ENCODE assay signal across 8 mouse cellular contexts in genomic region chr14:20708239-20708638, GRCm38 (mm10). TPM values are rescaled to one million over a fixed set of nuclear protein-coding genes. Genes with fewer than 3 reads are reported as not detected.
DNase-seq lines count a peak whose midpoint lies in the region; ATAC-seq and TF ChIP-seq lines count a peak whose summit lies in the region.

No protein-coding gene starts in this region.

- no peaks in the 10 kb centered on the region for H3K27me3 ChIP-seq in heart, embryonic 16.5 days (ENCODE audit: control insufficient read depth, insufficient read depth, low read length)
- H3K27me3 ChIP-seq in forebrain, postnatal 0 days (ENCODE audit: insufficient read depth, low read length) = no peaks in the 10 kb centered on the region
- no peaks in the 10 kb centered on the region for H3K27me3 ChIP-seq in midbrain, embryonic 10.5 days (ENCODE audit: low read depth, poor library complexity, severe bottlenecking)

- H3K4me2 ChIP-seq in heart, embryonic 16.5 days (ENCODE audit: low read depth, low read length) = peak overlapping the region; percentile 80
- H3K4me2 ChIP-seq in forebrain, postnatal 0 days (ENCODE audit: low read depth) = peak overlapping the region; percentile 68

- H3K9me3 ChIP-seq in heart, embryonic 16.5 days (replicated peaks; ENCODE audit: control insufficient read depth, low read length) = no peaks in the 10 kb centered on the region
- no peaks in the 10 kb centered on the region for H3K9me3 ChIP-seq in ES-E14 (ENCODE audit: control insufficient read depth, insufficient read depth, low read depth, low read length)
- no peaks in the 10 kb centered on the region for H3K9me3 ChIP-seq in forebrain, postnatal 0 days (ENCODE audit: low read length)
- H3K9me3 ChIP-seq in midbrain, embryonic 10.5 days (replicated peaks) = no peaks in the 10 kb centered on the region

- H3K36me3 ChIP-seq in heart, embryonic 16.5 days (ENCODE audit: control insufficient read depth, insufficient read depth) = peaks cover 29% of the 10 kb centered on the region
- peaks cover 2% of the 10 kb centered on the region; the same call in 1 of the 2 replicates for H3K36me3 ChIP-seq in ES-E14 (ENCODE audit: control insufficient read depth, insufficient read depth, low read length, poor library complexity, severe bottlenecking)
- peaks cover 31% of the 10 kb centered on the region for H3K36me3 ChIP-seq in forebrain, postnatal 0 days (ENCODE audit: insufficient read depth)
- peaks cover 55% of the 10 kb centered on the region for H3K36me3 ChIP-seq in midbrain, embryonic 10.5 days

- no peak for ATAC-seq in heart, embryonic 16.5 days (replicated peaks; ENCODE audit: extremely low read depth, insufficient read depth, low FRiP score)
- peak; percentile 12; the same call in 1 of the 2 replicates for ATAC-seq in forebrain, postnatal 0 days

- H3K27ac ChIP-seq in heart, embryonic 16.5 days (ENCODE audit: low read length) = no peak overlapping the region
- no peak overlapping the region for H3K27ac ChIP-seq in ES-E14 (ENCODE audit: insufficient read depth, low read depth, low read length, poor library complexity, severe bottlenecking)
- peak overlapping the region; percentile 95 for H3K27ac ChIP-seq in forebrain, postnatal 0 days (ENCODE audit: low read depth, low read length)
- peak overlapping the region; percentile 95 for H3K27ac ChIP-seq in midbrain, embryonic 10.5 days (replicated peaks)

- peaks cover 19% of the 10 kb centered on the region for H3K4me1 ChIP-seq in heart, embryonic 16.5 days (ENCODE audit: control insufficient read depth, insufficient read depth, low read length)
- H3K4me1 ChIP-seq in ES-E14 (ENCODE audit: control insufficient read depth in 2 of 2, insufficient read depth in 2 of 2, low read length in 2 of 2, poor library complexity in 1 of 2) = no peaks in the 10 kb centered on the region; a peak in 1 of 4 replicates
- H3K4me1 ChIP-seq in forebrain, postnatal 0 days (ENCODE audit: insufficient read depth) = peaks cover 11% of the 10 kb centered on the region
- peaks cover 36% of the 10 kb centered on the region for H3K4me1 ChIP-seq in midbrain, embryonic 10.5 days

- intact Hi-C loops in heart, postnatal 10 days (cut with DNase I) = no loop called here

- in situ Hi-C loops in ES-E14 (cut with MboI; ENCODE audit: low sequenced_read_pairs in 2 of 2, unreplicated experiment in 2 of 2) = no loop called here

- no peak for DNase-seq in heart, postnatal 10 days
- no peak for DNase-seq in ES-E14 (ENCODE audit: low read depth, low spot score)
- DNase-seq in forebrain, postnatal 0 days = peak; percentile 41
- DNase-seq in midbrain, embryonic 10.5 days (ENCODE audit: low spot score) = no peak
- no peak for DNase-seq in urinary bladder, postnatal 10 days (ENCODE audit: low spot score)
- no peak for DNase-seq in layer of hippocampus, postnatal 25 days (ENCODE audit: extremely low spot score in 1 of 2, low spot score in 1 of 2)
- no peak for DNase-seq in yolk sac, embryonic 10.5 days (ENCODE audit: low spot score)

- WGBS in heart, embryonic 16.5 days = 9% methylated on average over 10 of the region's 10 CpGs
- WGBS in forebrain, postnatal 0 days = 6% methylated on average over 10 of the region's 10 CpGs
- 12% methylated on average over 10 of the region's 10 CpGs for WGBS in midbrain, embryonic 10.5 days

- TF ChIP-seq CTCF in forebrain, postnatal 0 days (IDR thresholded peaks at IDR 0.05; ENCODE audit: low read depth) = no peak

- peak overlapping the region; percentile 71 for H3K4me3 ChIP-seq in heart, embryonic 16.5 days (ENCODE audit: low read length)
- H3K4me3 ChIP-seq in ES-E14 (ENCODE audit: insufficient read depth in 1 of 2, low read depth in 1 of 2, low read length in 2 of 2, poor library complexity in 1 of 2, severe bottlenecking in 1 of 2) = peak overlapping the region; percentile 66 to 78; a peak in 3 of 4 replicates
- H3K4me3 ChIP-seq in forebrain, postnatal 0 days (ENCODE audit: low read depth, low read length) = peak overlapping the region; percentile 98
- peak overlapping the region; percentile 99 for H3K4me3 ChIP-seq in midbrain, embryonic 10.5 days

- H3K9ac ChIP-seq in heart, embryonic 16.5 days (ENCODE audit: low read length) = peak overlapping the region; percentile 85
- H3K9ac ChIP-seq in ES-E14 (ENCODE audit: insufficient read depth, low read depth, low read length, poor library complexity, severe bottlenecking) = no peak overlapping the region
- H3K9ac ChIP-seq in forebrain, postnatal 0 days = peak overlapping the region; percentile 99

TF ChIP-seq in ES-E14, 5 proteins besides CTCF, POLR2A, EP300 and RAD21:
- no peak for TF ChIP-seq ZNF384 (IDR thresholded peaks at IDR 0.05; ENCODE audit: low read depth, low read length)
- TF ChIP-seq CHD2 (IDR thresholded peaks at IDR 0.05; ENCODE audit: low read depth, low read length) = no peak
- no peak for TF ChIP-seq MAFK (IDR thresholded peaks at IDR 0.05; ENCODE audit: insufficient read depth, low read depth, low read length)

RNA-seq across cellular contexts. Expression of gene Zswim8, which starts 0.9 kb away (rescaled TPM):
- 22.3 and 24.1 TPM in 2 replicates for polyA plus RNA-seq in heart, embryonic 16.5 days (2015; fragmentation: Nextera tagmentation; extraction: Ambion mirVana)
- 10 to 100 TPM; 68.7 to 71.7 TPM for total RNA-seq in heart, postnatal 10 days (2021)
- total RNA-seq in ES-E14 (2012; rRNA removed) = 33.2 and 33.9 TPM in 2 replicates
- total RNA-seq in forebrain, postnatal 0 days (2014; rRNA removed) = 112 and 162 TPM in 2 replicates
- polyA plus RNA-seq in forebrain, postnatal 0 days (2015; fragmentation: Nextera tagmentation; extraction: Ambion mirVana) = 24.6 and 28.2 TPM in 2 replicates
- 26.1 and 34.4 TPM in 2 replicates for polyA plus RNA-seq in midbrain, embryonic 10.5 days (2016; fragmentation: Nextera tagmentation; extraction: Ambion mirVana)
- total RNA-seq in layer of hippocampus, postnatal 25 days (2021) = 100 to 1,000 TPM; 151 to 180 TPM

RNA-seq across cellular contexts. Expression of gene Chchd1, which starts 5.4 kb away (rescaled TPM):
- polyA plus RNA-seq in heart, embryonic 16.5 days (2015; fragmentation: Nextera tagmentation; extraction: Ambion mirVana) = 175 and 177 TPM in 2 replicates
- total RNA-seq in heart, postnatal 10 days (2021) = 10 to 100 TPM; 83.7 to 91.9 TPM
- total RNA-seq in ES-E14 (2012; rRNA removed) = 136 and 137 TPM in 2 replicates
- total RNA-seq in forebrain, postnatal 0 days (2014; rRNA removed) = 238 and 257 TPM in 2 replicates
- 222 and 300 TPM in 2 replicates for polyA plus RNA-seq in forebrain, postnatal 0 days (2015; fragmentation: Nextera tagmentation; extraction: Ambion mirVana)
- polyA plus RNA-seq in midbrain, embryonic 10.5 days (2016; fragmentation: Nextera tagmentation; extraction: Ambion mirVana) = 242 and 277 TPM in 2 replicates
- 10 to 100 TPM; 47.3 to 50.3 TPM for total RNA-seq in layer of hippocampus, postnatal 25 days (2021)

RNA-seq across cellular contexts. Expression of gene Fut11, which starts 13.5 kb away (rescaled TPM):
- 20.5 and 20.6 TPM in 2 replicates for polyA plus RNA-seq in heart, embryonic 16.5 days (2015; fragmentation: Nextera tagmentation; extraction: Ambion mirVana)
- total RNA-seq in heart, postnatal 10 days (2021) = 10 to 100 TPM; 11.1 to 11.6 TPM
- total RNA-seq in ES-E14 (2012; rRNA removed) = 5.0 and 6.1 TPM in 2 replicates
- 11.2 and 17.9 TPM in 2 replicates for total RNA-seq in forebrain, postnatal 0 days (2014; rRNA removed)
- 14.0 and 20.7 TPM in 2 replicates for polyA plus RNA-seq in forebrain, postnatal 0 days (2015; fragmentation: Nextera tagmentation; extraction: Ambion mirVana)
- polyA plus RNA-seq in midbrain, embryonic 10.5 days (2016; fragmentation: Nextera tagmentation; extraction: Ambion mirVana) = 18.3 and 21.4 TPM in 2 replicates
- 10 to 100 TPM; 15.6 to 16.0 TPM for total RNA-seq in layer of hippocampus, postnatal 25 days (2021)

RNA-seq across cellular contexts. Expression of gene Ndst2, which starts 26.1 kb away (rescaled TPM):
- 16.2 and 17.2 TPM in 2 replicates for polyA plus RNA-seq in heart, embryonic 16.5 days (2015; fragmentation: Nextera tagmentation; extraction: Ambion mirVana)
- 10 to 100 TPM; 15.5 to 18.3 TPM for total RNA-seq in heart, postnatal 10 days (2021)
- total RNA-seq in ES-E14 (2012; rRNA removed) = 12.1 and 19.1 TPM in 2 replicates
- total RNA-seq in forebrain, postnatal 0 days (2014; rRNA removed) = 16.3 and 25.0 TPM in 2 replicates
- polyA plus RNA-seq in forebrain, postnatal 0 days (2015; fragmentation: Nextera tagmentation; extraction: Ambion mirVana) = 6.7 and 11.2 TPM in 2 replicates
- 24.0 and 26.2 TPM in 2 replicates for polyA plus RNA-seq in midbrain, embryonic 10.5 days (2016; fragmentation: Nextera tagmentation; extraction: Ambion mirVana)
- total RNA-seq in layer of hippocampus, postnatal 25 days (2021) = 10 to 100 TPM; 15.3 to 19.3 TPM

RNA-seq across cellular contexts. Expression of gene Sec24c, which starts 34.1 kb away (rescaled TPM):
- polyA plus RNA-seq in heart, embryonic 16.5 days (2015; fragmentation: Nextera tagmentation; extraction: Ambion mirVana) = 73.2 and 76.2 TPM in 2 replicates
- 100 to 1,000 TPM; 103 to 105 TPM for total RNA-seq in heart, postnatal 10 days (2021)
- total RNA-seq in ES-E14 (2012; rRNA removed) = 104 TPM in 2 replicates
- 65.0 and 86.4 TPM in 2 replicates for total RNA-seq in forebrain, postnatal 0 days (2014; rRNA removed)
- polyA plus RNA-seq in forebrain, postnatal 0 days (2015; fragmentation: Nextera tagmentation; extraction: Ambion mirVana) = 46.0 and 57.1 TPM in 2 replicates
- 103 and 114 TPM in 2 replicates for polyA plus RNA-seq in midbrain, embryonic 10.5 days (2016; fragmentation: Nextera tagmentation; extraction: Ambion mirVana)
- total RNA-seq in layer of hippocampus, postnatal 25 days (2021) = 100 to 1,000 TPM in 1 of 2 experiments, 10 to 100 TPM in 1; 99.6 to 110 TPM

Comparison
In these comparisons a context has a peak if more than half of its experiments do, and no peak if none do; other contexts are left out.
1. H3K27ac ChIP-seq: peak in forebrain, postnatal 0 days (single experiment) and midbrain, embryonic 10.5 days (single experiment); none in heart, embryonic 16.5 days (single experiment) and ES-E14 (single experiment).
2. Peak in every context shown above with its lines, with median percentiles within 50 percentile points of each other: H3K4me3 ChIP-seq.